Mouse (Mus musculus) forebrain, embryonic 15.5 days (tissue): Measurements from ENCODE around the gene Bex3. TPM values are rescaled to one million over a fixed set of nuclear protein-coding genes. Genes with fewer than 3 reads are reported as not detected.
A peak's percentile ranks its signal among the peaks of the same experiment; 100 is the strongest.
"Not testable (repeated sequence)": the region's sequence is repeated elsewhere in the genome, so short reads cannot be mapped to it uniquely, and the experiment has no call there.

Experiments used
- ATAC-seq: fragments of 200-750 bp; cut with Nextera tagmentation; replicated peaks from 2 replicates; pipeline ENCODE4 v1.8.0; 2017; ENCODE audit warnings: mild to moderate bottlenecking, moderate TSS enrichment, moderate library complexity
- H3K27ac ChIP-seq: fragments of 300-500 bp; sonication (generic); replicated peaks from 2 replicates; pipeline ENCODE4 v1.5.1; 2015; ENCODE audit warnings: mild to moderate bottlenecking, inconsistent platforms
- H3K27me3 ChIP-seq: fragments of 300-500 bp; sonication (generic); 2 replicates; pipeline ENCODE4 v1.6.1; 2015; ENCODE audit warnings: inconsistent platforms
- H3K36me3 ChIP-seq: fragments of 300-500 bp; sonication (generic); 2 replicates; pipeline ENCODE4 v1.6.1; 2015; ENCODE audit warnings: mild to moderate bottlenecking, inconsistent platforms
- H3K4me1 ChIP-seq: fragments of 300-500 bp; sonication (generic); 2 replicates; pipeline ENCODE4 v1.6.1; 2015; ENCODE audit warnings: inconsistent platforms
- H3K4me2 ChIP-seq: fragments of 300-500 bp; sonication (generic); replicated peaks from 2 replicates; pipeline ENCODE4 v1.6.1; 2015; ENCODE audit warnings: mild to moderate bottlenecking, inconsistent platforms
- H3K4me3 ChIP-seq: fragments of 300-500 bp; sonication (generic); 2 replicates; pipeline ENCODE4 v1.5.1; 2015; ENCODE audit warnings: mild to moderate bottlenecking, inconsistent platforms
- H3K9ac ChIP-seq: fragments of 300-500 bp; sonication (generic); replicated peaks from 2 replicates; pipeline ENCODE4 v1.6.1; 2015; ENCODE audit warnings: mild to moderate bottlenecking, inconsistent platforms
- H3K9me3 ChIP-seq: fragments of 300-500 bp; sonication (generic); 2 replicates; pipeline ENCODE4 v1.6.1; 2016; ENCODE audit warnings: inconsistent platforms
- WGBS: fragments of 180-500 bp; shearing (Covaris S2); methylation state at CpG from one replicate; pipeline ENCODE4 v1.1.7; 2015; ENCODE audit warnings: mixed read lengths; 5-methylcytosine and 5-hydroxymethylcytosine counted together
- polyA plus RNA-seq: library from polyadenylated mRNA; unstranded; fragments of >200 nt; fragmentation: Nextera tagmentation; extraction: Ambion mirVana; gene quantifications from 2 replicates; pipeline ENCODE4 v1.2.1, GENCODE M21; 2015

Gene Bex3
- 564 and 580 TPM in 2 replicates for polyA plus RNA-seq

DNA sequence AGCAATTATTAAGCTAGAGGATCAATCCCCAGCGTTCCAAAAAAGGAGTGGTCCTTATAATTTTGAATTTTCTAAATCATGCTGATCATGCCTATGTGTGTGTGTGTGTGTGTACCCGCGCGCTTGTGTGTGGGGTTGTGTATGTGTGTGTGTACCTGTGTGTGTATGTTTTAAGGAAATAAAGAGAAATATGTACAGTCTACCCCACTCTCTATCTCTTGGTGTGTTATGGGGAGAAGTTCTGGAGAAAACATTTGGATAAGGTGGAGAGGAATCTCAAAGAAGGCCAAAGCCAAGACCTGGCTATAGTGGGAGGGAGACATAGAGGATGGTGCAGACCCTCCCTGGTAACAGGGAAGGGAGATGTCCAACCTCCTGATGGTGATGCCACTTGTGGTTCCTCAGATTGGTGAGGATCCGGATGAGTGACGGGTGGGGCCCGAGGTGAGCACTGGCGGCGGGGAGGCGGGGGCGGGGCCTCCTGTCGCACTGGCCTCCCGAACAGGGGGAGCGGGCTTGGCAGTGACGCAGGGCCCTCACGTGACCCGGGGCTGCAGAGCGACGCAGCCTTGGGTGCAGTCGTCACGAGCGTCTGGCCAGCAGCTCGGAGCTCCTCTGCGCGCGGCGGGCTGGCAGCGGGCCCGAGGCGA lies at the start of gene Bex3:
Gene Bex3, plus strand, starts transcription at position 511 of the 650 bp plus-strand sequence.
- H3K4me1 ChIP-seq: peaks cover 17% of the 10 kb centered on the region
- peak; percentile 96 for ATAC-seq
- peak within 1 kb of the TSS; percentile 79 for H3K27ac ChIP-seq
- not testable (repeated sequence) for H3K9me3 ChIP-seq, H3K27me3 ChIP-seq, H3K36me3 ChIP-seq
- WGBS: 24% methylated on average over 16 of the region's 30 CpGs
- peak within 1 kb of the TSS; percentile 51 for H3K9ac ChIP-seq
- peak within 1 kb of the TSS; percentile 46 for H3K4me3 ChIP-seq
- peak within 1 kb of the TSS; percentile 43 for H3K4me2 ChIP-seq

DNA sequence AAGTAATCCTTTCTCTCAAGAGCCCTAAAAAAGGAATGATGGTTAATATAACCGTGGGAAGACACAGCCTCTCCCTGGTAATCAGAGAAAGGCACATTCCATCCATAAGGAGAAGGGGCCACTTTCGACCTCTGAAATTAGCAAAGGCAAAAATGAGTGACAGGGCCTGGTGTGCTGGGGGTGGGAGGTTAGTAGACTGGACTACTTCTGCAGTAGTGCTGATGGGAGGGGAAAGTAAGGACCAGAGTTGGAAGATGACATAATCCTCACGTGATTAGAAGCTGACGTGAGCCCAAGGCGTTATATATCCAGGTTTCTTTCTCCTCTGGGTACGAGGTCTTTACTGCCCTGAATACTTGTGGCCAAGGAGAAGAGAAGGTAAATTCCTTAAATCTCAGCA lies 46.3 kb upstream of the Bex3 start:
- WGBS: 74% methylated on average over 6 of the region's 6 CpGs
- H3K4me3 ChIP-seq: no peak overlapping the region
- ATAC-seq: no peak

DNA sequence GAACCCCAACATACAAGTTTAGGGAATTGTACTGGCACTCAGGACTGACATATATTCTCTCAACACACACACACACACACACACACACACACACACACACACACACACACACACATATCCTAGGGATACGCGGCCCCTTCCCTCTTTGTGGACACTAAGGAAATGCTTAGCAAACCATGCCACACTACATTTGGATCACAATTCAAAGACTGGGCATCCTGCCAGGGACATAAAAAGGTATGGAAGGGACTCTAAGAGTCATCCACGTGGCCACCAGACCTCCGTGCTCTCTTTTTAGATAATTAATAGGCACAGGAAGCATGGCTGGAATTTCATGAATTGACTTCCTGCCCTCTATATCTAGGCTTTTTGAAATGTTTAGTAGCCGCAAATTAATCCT lies 42.3 kb upstream of the Bex3 start:
- Histone ChIP-seq H3K4me3 (no peak overlapping the region), H3K4me2 (no peak overlapping the region), H3K36me3 (no peaks in the 10 kb centered on the region), H3K27ac (no peak overlapping the region), H3K27me3 (no peaks in the 10 kb centered on the region), H3K9me3 (no peaks in the 10 kb centered on the region), H3K4me1 (no peaks in the 10 kb centered on the region), H3K9ac (no peak overlapping the region)
- ATAC-seq: no peak
- WGBS: 57% methylated on average over 5 of the region's 5 CpGs

More for the DNA sequence above, 46.3 kb upstream of the Bex3 start:
- no peaks in the 10 kb centered on the region for H3K27me3 ChIP-seq
- no peak overlapping the region for H3K9ac ChIP-seq
- no peaks in the 10 kb centered on the region for H3K4me1 ChIP-seq
- H3K27ac ChIP-seq: no peak overlapping the region
- no peaks in the 10 kb centered on the region for H3K36me3 ChIP-seq
- no peak overlapping the region for H3K4me2 ChIP-seq
- H3K9me3 ChIP-seq: no peaks in the 10 kb centered on the region

DNA sequence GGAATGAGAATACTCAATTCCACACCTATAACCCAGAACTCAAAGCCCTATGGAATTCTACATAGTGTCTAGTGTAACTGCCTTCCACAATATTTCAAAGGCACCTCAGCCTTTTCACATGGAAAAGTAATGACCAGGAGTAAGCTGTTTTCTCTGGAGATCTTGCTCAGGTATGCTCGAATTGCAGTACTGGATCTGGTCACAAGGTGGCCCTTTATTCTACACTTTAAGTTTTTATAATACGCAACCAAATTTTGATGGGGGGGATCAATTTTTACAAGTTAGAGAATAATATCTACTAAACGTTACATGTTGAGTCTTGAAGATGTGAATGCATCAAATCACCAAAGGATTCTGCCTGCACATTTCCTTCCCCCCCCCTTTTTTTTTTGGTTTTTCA lies 31.9 kb upstream of the Bex3 start:
- Histone ChIP-seq H3K27ac (no peak overlapping the region), H3K36me3 (no peaks in the 10 kb centered on the region), H3K4me1 (no peaks in the 10 kb centered on the region), H3K4me2 (no peak overlapping the region), H3K27me3 (no peaks in the 10 kb centered on the region), H3K9me3 (no peaks in the 10 kb centered on the region), H3K9ac (no peak overlapping the region), H3K4me3 (no peak overlapping the region)
- WGBS: 46% methylated on average over 3 of the region's 3 CpGs
- no peak for ATAC-seq

DNA sequence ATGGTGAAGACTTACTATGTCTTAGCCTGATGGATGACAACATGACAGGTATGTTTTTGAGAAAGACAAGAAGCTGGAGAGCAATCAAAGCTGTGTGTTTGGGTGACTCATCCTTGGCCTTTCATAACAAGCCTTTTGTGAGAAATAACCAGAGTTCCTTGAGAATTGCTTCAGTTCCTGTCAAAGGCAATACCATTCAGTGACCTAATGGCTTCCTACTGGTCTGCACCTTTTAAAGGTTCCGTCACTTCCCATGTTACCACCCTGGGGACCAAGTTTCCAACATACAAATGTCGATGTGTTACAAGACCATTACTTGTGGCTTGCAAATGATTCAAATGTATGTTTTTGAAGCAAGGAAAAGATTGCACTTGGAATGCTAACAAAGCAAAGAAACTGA lies 26.9 kb upstream of the Bex3 start:
- no peaks in the 10 kb centered on the region for H3K9me3 ChIP-seq
- H3K4me1 ChIP-seq: no peaks in the 10 kb centered on the region
- no peak overlapping the region for H3K9ac ChIP-seq
- H3K36me3 ChIP-seq: no peaks in the 10 kb centered on the region; the same call in 1 of the 2 replicates
- H3K4me3 ChIP-seq: no peak overlapping the region
- H3K27ac ChIP-seq: no peak overlapping the region
- ATAC-seq: no peak
- H3K4me2 ChIP-seq: no peak overlapping the region
- WGBS: 90% methylated on average over 2 of the region's 2 CpGs
- H3K27me3 ChIP-seq: no peaks in the 10 kb centered on the region

DNA sequence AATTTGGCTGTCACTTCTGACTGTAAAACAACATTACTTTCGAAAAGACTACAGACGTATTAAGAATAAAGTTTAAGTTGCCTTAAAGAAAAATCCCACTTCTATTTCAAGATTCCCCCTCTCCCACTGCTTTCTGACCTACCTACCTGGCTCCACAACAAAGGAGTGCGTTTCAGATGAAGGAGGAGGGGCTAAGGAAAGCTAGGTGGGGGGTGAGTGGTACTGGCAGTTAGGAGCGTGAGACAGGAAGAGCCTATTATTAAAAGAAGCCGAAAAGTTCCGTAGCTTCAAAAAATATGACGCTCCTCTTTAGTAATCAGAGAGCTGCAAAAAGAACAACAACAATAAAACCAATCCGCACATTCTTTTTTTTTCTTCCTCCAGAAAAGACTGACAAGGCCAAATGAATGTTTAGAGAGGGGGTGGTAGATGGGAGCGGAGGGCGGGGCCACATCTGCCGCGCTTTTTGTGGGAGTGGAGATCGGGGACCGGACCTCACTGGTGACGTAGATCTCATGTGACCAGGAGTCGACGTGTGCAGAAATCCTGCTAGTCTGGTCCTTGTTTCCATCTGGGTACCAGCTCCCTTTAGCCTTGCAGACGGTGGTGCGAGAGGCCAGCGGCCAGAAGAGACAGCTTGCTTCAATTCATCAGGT lies 25.4 kb upstream of the Bex3 start, which contains the start of gene Tceal9:
Gene Tceal9, plus strand, starts transcription at position 506 of the 656 bp plus-strand sequence.
- Histone ChIP-seq H3K4me3 (peak within 1 kb of the TSS; percentile 58), H3K27ac (peak within 1 kb of the TSS; percentile 85), H3K9ac (peak within 1 kb of the TSS; percentile 69), H3K4me2 (peak within 1 kb of the TSS; percentile 44), H3K36me3 (no peaks in the 10 kb centered on the region; the same call in 1 of the 2 replicates), H3K27me3 (no peaks in the 10 kb centered on the region), H3K9me3 (no peaks in the 10 kb centered on the region), H3K4me1 (no peaks in the 10 kb centered on the region)
- ATAC-seq: peak; percentile 93
- WGBS: 22% methylated on average over 20 of the region's 20 CpGs

DNA sequence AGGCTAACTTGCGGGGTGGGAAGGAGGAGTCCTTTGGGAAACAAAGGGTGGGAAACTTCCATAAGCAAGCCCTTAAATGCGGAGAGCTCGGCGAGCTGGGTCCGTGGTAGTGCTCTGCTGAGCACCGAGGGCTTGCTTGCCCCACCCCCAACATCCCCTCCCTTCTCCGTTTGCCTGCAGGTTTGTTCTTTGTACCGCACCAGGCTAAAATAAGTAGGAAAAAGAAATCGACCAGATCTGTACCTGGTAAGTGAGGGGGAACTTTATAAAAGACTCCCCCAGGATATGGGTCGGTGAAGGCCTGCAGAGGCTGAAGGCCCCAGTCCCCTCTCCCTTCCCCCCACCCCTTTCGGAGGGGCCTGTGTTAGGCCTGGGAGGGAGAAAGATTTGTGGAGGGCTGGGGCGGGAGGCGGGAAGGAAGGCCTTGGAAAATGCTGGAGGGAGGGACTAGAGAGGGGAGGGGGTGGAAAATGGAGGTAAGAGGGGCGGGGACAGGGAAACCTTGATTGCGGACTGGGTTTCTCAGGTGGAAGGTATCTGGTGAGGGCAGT lies 24.5 kb upstream of the Bex3 start:
- WGBS: 20% methylated on average over 14 of the region's 15 CpGs

DNA sequence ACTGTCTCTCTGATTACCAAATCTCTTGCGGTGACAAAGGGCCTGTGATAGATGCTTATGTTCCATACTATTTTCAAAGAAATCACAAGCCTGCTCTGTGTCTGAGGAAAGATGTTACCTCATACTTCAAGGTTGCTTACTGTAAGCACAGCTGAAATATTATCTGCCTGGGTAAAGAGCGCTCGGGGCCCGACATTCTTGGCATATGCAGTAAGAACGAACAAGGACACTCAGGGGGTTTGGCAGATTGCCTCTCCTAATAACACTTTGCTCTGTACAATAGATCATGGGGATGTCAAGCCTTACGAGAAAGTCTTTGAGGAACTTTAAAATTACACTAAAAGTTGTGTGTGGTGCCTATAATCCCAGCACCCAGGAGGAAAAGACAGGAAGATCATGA lies 21.2 kb upstream of the Bex3 start:
- Histone ChIP-seq H3K36me3 (no peaks in the 10 kb centered on the region; the same call in 1 of the 2 replicates), H3K4me2 (no peak overlapping the region), H3K27me3 (no peaks in the 10 kb centered on the region), H3K9ac (no peak overlapping the region), H3K9me3 (no peaks in the 10 kb centered on the region), H3K4me3 (no peak overlapping the region), H3K27ac (no peak overlapping the region), H3K4me1 (no peaks in the 10 kb centered on the region)
- ATAC-seq: no peak
- 72% methylated on average over 6 of the region's 6 CpGs for WGBS

More for the DNA sequence above, 24.5 kb upstream of the Bex3 start:
- Histone ChIP-seq H3K27ac (peak overlapping the region; percentile 85), H3K27me3 (no peaks in the 10 kb centered on the region), H3K36me3 (no peaks in the 10 kb centered on the region; the same call in 1 of the 2 replicates), H3K9me3 (no peaks in the 10 kb centered on the region), H3K4me1 (no peaks in the 10 kb centered on the region), H3K9ac (peak overlapping the region; percentile 69), H3K4me3 (peak overlapping the region; percentile 58), H3K4me2 (peak overlapping the region; percentile 44)
- peak; percentile 86 for ATAC-seq

DNA sequence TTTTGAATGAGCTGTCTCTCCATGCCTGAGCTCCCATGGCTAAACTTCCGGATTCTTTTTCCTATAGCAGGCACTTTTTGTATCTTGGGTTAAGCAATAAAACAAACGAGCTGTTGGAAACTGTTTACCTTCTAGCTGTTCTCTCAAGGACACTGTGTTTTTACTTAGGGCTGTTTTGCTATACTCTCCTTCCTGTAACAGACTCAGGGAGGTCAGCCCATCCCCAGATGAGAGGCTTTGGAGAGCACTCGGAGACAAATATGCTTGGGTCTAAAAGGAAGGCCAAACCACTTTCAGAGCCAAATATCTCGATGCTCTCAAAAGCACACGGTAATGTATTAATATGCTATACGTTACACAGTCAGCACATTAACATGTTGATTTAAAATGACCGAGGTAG lies 20.4 kb upstream of the Bex3 start:
- Histone ChIP-seq H3K36me3 (no peaks in the 10 kb centered on the region; the same call in 1 of the 2 replicates), H3K4me2 (no peak overlapping the region), H3K4me3 (no peak overlapping the region), H3K27ac (no peak overlapping the region), H3K9ac (no peak overlapping the region), H3K9me3 (no peaks in the 10 kb centered on the region), H3K4me1 (no peaks in the 10 kb centered on the region), H3K27me3 (no peaks in the 10 kb centered on the region)
- ATAC-seq: no peak
- 80% methylated on average over 7 of the region's 7 CpGs for WGBS

DNA sequence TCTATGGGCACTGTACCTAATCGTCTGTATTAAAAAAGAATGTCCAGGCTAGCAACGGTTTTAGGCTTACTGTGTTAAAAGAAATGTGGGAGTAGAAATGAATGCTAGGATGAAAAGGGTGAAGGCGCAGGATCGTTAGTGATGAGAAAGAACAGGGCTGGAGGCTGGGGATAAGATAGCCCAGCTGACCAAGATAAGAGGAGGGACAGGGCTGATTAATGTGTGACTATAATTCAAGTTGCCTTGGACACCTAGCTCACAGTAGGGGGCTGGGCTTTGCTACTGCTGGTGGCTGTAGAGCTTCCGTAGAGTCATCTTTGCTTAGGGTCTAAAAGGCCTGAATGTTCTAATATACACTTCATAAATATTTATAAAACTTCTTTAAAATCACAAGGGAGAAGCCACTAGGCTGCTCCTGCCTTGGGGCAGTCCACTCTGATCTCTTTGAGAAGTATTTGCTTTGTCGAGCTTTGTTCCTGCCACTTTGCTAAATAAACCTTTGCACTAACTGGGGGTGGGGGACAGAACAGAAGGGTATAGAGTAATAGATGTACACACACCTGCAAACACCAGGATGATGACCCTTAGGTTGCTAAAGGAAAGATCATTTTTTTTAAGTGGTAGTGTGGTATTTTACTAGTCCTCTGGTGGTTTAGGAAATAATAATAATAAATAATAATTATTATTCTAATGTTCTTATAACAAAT lies 17.9 kb upstream of the Bex3 start:
- Histone ChIP-seq H3K4me1 (no peaks in the 10 kb centered on the region), H3K4me2 (no peak overlapping the region), H3K27me3 (no peaks in the 10 kb centered on the region), H3K36me3 (no peaks in the 10 kb centered on the region; the same call in 1 of the 2 replicates), H3K9ac (no peak overlapping the region), H3K9me3 (no peaks in the 10 kb centered on the region), H3K27ac (no peak overlapping the region), H3K4me3 (no peak overlapping the region)
- no peak for ATAC-seq
- WGBS: 51% methylated on average over 6 of the region's 6 CpGs

DNA sequence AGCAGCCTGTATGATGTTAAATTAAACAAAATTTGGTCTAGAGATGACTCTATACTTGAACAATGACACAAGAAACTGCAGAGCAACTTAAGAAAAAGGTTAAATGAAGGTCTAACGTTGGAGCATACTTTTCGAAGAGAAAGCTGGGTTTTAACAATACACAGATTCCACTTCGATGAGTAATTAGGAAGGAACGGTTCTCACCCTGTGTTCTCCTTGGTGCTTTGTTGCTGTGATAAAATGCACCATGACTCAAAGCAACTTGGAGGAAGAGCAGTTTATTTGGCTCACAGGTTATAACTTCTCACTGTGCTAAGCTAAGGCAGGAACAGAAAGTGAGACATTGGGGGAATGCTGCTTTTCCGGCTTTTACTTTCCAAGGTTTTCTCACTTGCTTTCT lies 2.3 kb upstream of the Bex3 start:
- Histone ChIP-seq H3K9me3 (no peaks in the 10 kb centered on the region), H3K36me3 (peaks cover 2% of the 10 kb centered on the region; the same call in 1 of the 2 replicates), H3K27ac (no peak overlapping the region), H3K4me1 (peaks cover 13% of the 10 kb centered on the region), H3K9ac (no peak overlapping the region), H3K4me2 (no peak overlapping the region), H3K4me3 (no peak overlapping the region), H3K27me3 (no peaks in the 10 kb centered on the region)
- 77% methylated on average over 5 of the region's 5 CpGs for WGBS
- no peak for ATAC-seq

DNA sequence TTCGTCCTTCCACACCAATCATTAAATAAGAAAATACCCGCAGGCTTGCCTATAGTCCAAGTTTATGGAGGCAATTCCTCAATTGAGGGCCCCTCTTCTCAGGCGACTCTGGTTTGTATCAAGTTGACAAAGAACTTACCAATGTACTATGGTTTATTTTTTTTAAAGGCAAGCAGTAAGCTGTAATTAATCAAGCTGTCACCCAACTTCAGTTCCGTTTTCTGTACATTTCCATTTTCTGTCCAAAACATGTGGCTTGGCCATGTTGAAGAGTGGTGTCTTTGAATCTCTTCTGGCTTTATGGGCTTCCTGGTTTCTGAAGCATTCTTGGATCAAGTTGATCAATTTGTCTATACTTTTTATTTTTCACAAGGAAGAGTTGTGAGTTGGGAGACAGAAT lies 1.9 kb upstream of the Bex3 start:
- H3K4me3 ChIP-seq: no peak overlapping the region
- ATAC-seq: no peak

More for the DNA sequence above, 1.9 kb upstream of the Bex3 start:
- WGBS: 92% methylated on average over 4 of the region's 4 CpGs
- no peak overlapping the region for H3K27ac ChIP-seq
- H3K9ac ChIP-seq: no peak overlapping the region
- no peaks in the 10 kb centered on the region for H3K9me3 ChIP-seq
- H3K36me3 ChIP-seq: peaks cover 2% of the 10 kb centered on the region; the same call in 1 of the 2 replicates
- H3K4me1 ChIP-seq: peaks cover 13% of the 10 kb centered on the region
- no peak overlapping the region for H3K4me2 ChIP-seq
- H3K27me3 ChIP-seq: no peaks in the 10 kb centered on the region
